Comparison of ENCODE assay signal across 8 mouse cellular contexts in genomic region chr3:89963221-89963763, GRCm38 (mm10). TPM values are rescaled to one million over a fixed set of nuclear protein-coding genes. Genes with fewer than 3 reads are reported as not detected.
A peak's percentile ranks its signal among the peaks of the same experiment; 100 is the strongest.
DNase-seq lines count a peak whose midpoint lies in the region; ATAC-seq and TF ChIP-seq lines count a peak whose summit lies in the region.

Atp8b2 (minus strand) TSS chr3:89963508.

- peak; percentile 71 for ATAC-seq in forebrain, embryonic 12.5 days (ENCODE audit: low FRiP score)

- H3K4me2 ChIP-seq in forebrain, embryonic 12.5 days = peak within 1 kb of the TSS; percentile 97

- intact Hi-C loops in heart, postnatal 14 days (cut with DNase I) = loop anchor here (5.0 kb wide), 2 partner anchors 101 to 181 kb away; no protein-coding TSS in a partner anchor

- no peaks in the 10 kb centered on the region for H3K9me3 ChIP-seq in ES-Bruce4 (replicated peaks; ENCODE audit: control insufficient read depth, insufficient read depth, low read length, poor library complexity, severe bottlenecking)
- H3K9me3 ChIP-seq in forebrain, embryonic 12.5 days = no peaks in the 10 kb centered on the region

- peak within 1 kb of the TSS; percentile 81 for H3K9ac ChIP-seq in ES-Bruce4 (ENCODE audit: low read depth, poor library complexity, severe bottlenecking)
- H3K9ac ChIP-seq in forebrain, embryonic 12.5 days = peak within 1 kb of the TSS; percentile 97

- DNase-seq in heart, postnatal 14 days = peak; percentile 71 to 77
- DNase-seq in layer of hippocampus, adult 9-11 months = peak; percentile 48
- peak; percentile 81 for DNase-seq in lung, postnatal 10 days
- peak; percentile 80 for DNase-seq in retina, embryonic 14.5 days (ENCODE audit: low spot score)
- DNase-seq in yolk sac, embryonic 10.5 days (ENCODE audit: low spot score) = peak; percentile 82

- TF ChIP-seq POLR2A in ES-Bruce4 (IDR thresholded peaks at IDR 0.05; ENCODE audit: insufficient read depth, low read length) = peak; percentile 61
- peak; percentile 47; the same call in 1 of the 2 replicates for TF ChIP-seq POLR2A in bone marrow, adult 2 months (IDR thresholded peaks at IDR 0.05; ENCODE audit: borderline replicate concordance, control insufficient read depth, low read depth, low read length)

- peak within 1 kb of the TSS; percentile 99 for H3K4me3 ChIP-seq in ES-Bruce4 (ENCODE audit: low read depth, low read length)
- H3K4me3 ChIP-seq in bone marrow, adult 2 months (replicated peaks; ENCODE audit: control insufficient read depth, low read depth, low read length) = peak within 1 kb of the TSS; percentile 73
- H3K4me3 ChIP-seq in forebrain, embryonic 12.5 days (replicated peaks) = peak within 1 kb of the TSS; percentile 97

- TF ChIP-seq CTCF in ES-Bruce4 (IDR thresholded peaks at IDR 0.05; ENCODE audit: low read depth, low read length) = no peak
- no peak for TF ChIP-seq CTCF in bone marrow, adult 2 months (IDR thresholded peaks at IDR 0.05; ENCODE audit: control insufficient read depth, insufficient read depth, low read length)

- H3K27me3 ChIP-seq in ES-Bruce4 (ENCODE audit: control insufficient read depth, insufficient read depth, low read length, poor library complexity, severe bottlenecking) = no peaks in the 10 kb centered on the region
- no peaks in the 10 kb centered on the region for H3K27me3 ChIP-seq in forebrain, embryonic 12.5 days

- H3K27ac ChIP-seq in ES-Bruce4 (ENCODE audit: insufficient read depth, low read length) = peak within 1 kb of the TSS; percentile 33
- peak within 1 kb of the TSS; percentile 55 for H3K27ac ChIP-seq in bone marrow, adult 2 months (ENCODE audit: control insufficient read depth, insufficient read depth, low read depth, low read length, poor library complexity)
- peak within 1 kb of the TSS; percentile 94 for H3K27ac ChIP-seq in forebrain, embryonic 12.5 days

- under 1% methylated on average over 34 of the region's 35 CpGs for WGBS in bone marrow, adult 2 months
- 0% methylated on average over 25 of the region's 35 CpGs for WGBS in forebrain, embryonic 12.5 days

- peaks cover 3% of the 10 kb centered on the region for H3K4me1 ChIP-seq in ES-Bruce4 (ENCODE audit: control insufficient read depth, insufficient read depth, low read length)
- peaks cover 1% of the 10 kb centered on the region; the same call in 1 of the 2 replicates for H3K4me1 ChIP-seq in bone marrow, adult 2 months (ENCODE audit: control insufficient read depth, insufficient read depth, low read length)
- peaks cover 58% of the 10 kb centered on the region for H3K4me1 ChIP-seq in forebrain, embryonic 12.5 days

- no peak for TF ChIP-seq EP300 in ES-Bruce4 (IDR thresholded peaks at IDR 0.05; ENCODE audit: insufficient read depth, low read depth, low read length)

- H3K36me3 ChIP-seq in ES-Bruce4 (ENCODE audit: control insufficient read depth, insufficient read depth, low read length, poor library complexity, severe bottlenecking) = no peaks in the 10 kb centered on the region
- peaks cover 11% of the 10 kb centered on the region for H3K36me3 ChIP-seq in forebrain, embryonic 12.5 days (replicated peaks)

RNA-seq across cellular contexts. Expression of gene Atp8b2, which starts in this region (rescaled TPM):
- 26.8 and 32.1 TPM in 2 replicates for polyA plus RNA-seq in ES-Bruce4 (2011; ENCODE audit: insufficient read depth, insufficient read length, low read depth, missing spikeins)
- 9.0 and 30.6 TPM in 2 replicates for polyA plus RNA-seq in bone marrow, adult 2 months (2011; ENCODE audit: insufficient read depth, insufficient read length, low replicate concordance, missing spikeins)
- polyA plus RNA-seq in forebrain, embryonic 12.5 days (2016; fragmentation: Nextera tagmentation; extraction: Ambion mirVana) = 14.4 and 15.2 TPM in 2 replicates
- total RNA-seq in heart, postnatal 14 days (2021) = 10 to 100 TPM; 39.5 to 45.4 TPM

Comparison
In these comparisons a context has a peak if more than half of its experiments do, and no peak if none do; other contexts are left out.
1. Peak in every context shown above with its lines: DNase-seq, ATAC-seq, H3K4me3 ChIP-seq and H3K27ac ChIP-seq.
2. H3K27ac ChIP-seq: peak in every context shown above with its lines; median percentile 94 in forebrain, embryonic 12.5 days; 55 in bone marrow, adult 2 months; 33 in ES-Bruce4.